Comparison of ENCODE assay signal across 28 mouse cellular contexts in genomic region chr10:92878000-92878399, GRCm38 (mm10).
DNase-seq lines count a peak whose midpoint lies in the region; ATAC-seq and TF ChIP-seq lines count a peak whose summit lies in the region.
"Had no signal": no experiment of that assay in that cellular context is flagged by ENCODE, and none has a peak within 500 bp of the region (broad histone marks: within the 10 kb centered on the region; RNA-seq: fewer than 3 reads in every experiment).

No protein-coding gene starts in this region.

- no peak overlapping the region for H3K4me2 ChIP-seq in hindbrain, postnatal 0 days (ENCODE audit: low read depth, low read length)
- H3K4me2 ChIP-seq: embryonic facial prominence, embryonic 13.5 days; forebrain, embryonic 12.5 days; forebrain, embryonic 15.5 days; heart, embryonic 13.5 days; hindbrain, embryonic 14.5 days had no signal

- whole genome bisulfite sequencing in hindbrain, embryonic 10.5 days = 91% methylated on average over 3 of the region's 3 CpGs
- 88% methylated on average over 3 of the region's 3 CpGs for WGBS in hindbrain, postnatal 0 days

- H3K4me3 ChIP-seq in hindbrain, embryonic 10.5 days = no peak overlapping the region
- no peak overlapping the region for H3K4me3 ChIP-seq in hindbrain, postnatal 0 days (ENCODE audit: low read length)
- H3K4me3 ChIP-seq: embryonic facial prominence, embryonic 10.5 days; embryonic facial prominence, embryonic 13.5 days; erythroblast, embryonic 14.5 days; forebrain, embryonic 12.5 days; forebrain, embryonic 15.5 days; heart, adult 2 months; heart, embryonic 10.5 days; heart, embryonic 13.5 days had no signal

- H3K9ac ChIP-seq in hindbrain, postnatal 0 days (replicated peaks; ENCODE audit: low read length) = no peak overlapping the region
- H3K9ac ChIP-seq: embryonic facial prominence, embryonic 13.5 days; forebrain, embryonic 12.5 days; forebrain, embryonic 15.5 days; heart, embryonic 13.5 days; hindbrain, embryonic 14.5 days had no signal

- no peaks in the 10 kb centered on the region for H3K4me1 ChIP-seq in hindbrain, embryonic 10.5 days (replicated peaks)
- H3K4me1 ChIP-seq in hindbrain, postnatal 0 days (ENCODE audit: insufficient read depth, low read length) = no peaks in the 10 kb centered on the region
- H3K4me1 ChIP-seq: embryonic facial prominence, embryonic 10.5 days; embryonic facial prominence, embryonic 13.5 days; forebrain, embryonic 12.5 days; forebrain, embryonic 15.5 days; heart, embryonic 10.5 days; heart, embryonic 13.5 days had no signal

- H3K27ac ChIP-seq in hindbrain, embryonic 10.5 days = no peak overlapping the region
- no peak overlapping the region for H3K27ac ChIP-seq in hindbrain, postnatal 0 days
- H3K27ac ChIP-seq: embryonic facial prominence, embryonic 10.5 days; embryonic facial prominence, embryonic 13.5 days; forebrain, embryonic 12.5 days; forebrain, embryonic 15.5 days; heart, adult 2 months; heart, embryonic 10.5 days; heart, embryonic 13.5 days; hindbrain, embryonic 14.5 days had no signal

- DNase-seq in 416B (ENCODE audit: low read depth) = peak; percentile 6
- peak; percentile 8 for DNase-seq in ES-CJ7 (ENCODE audit: low read depth, low spot score)
- peak; percentile 5 for DNase-seq in NIH3T3 (ENCODE audit: low read depth)
- no peak for DNase-seq in hindbrain, embryonic 10.5 days (ENCODE audit: low spot score)
- DNase-seq in thymus, postnatal 10 days (ENCODE audit: low spot score in 2 of 2) = no peak
- DNase-seq in hindbrain, postnatal 0 days (ENCODE audit: low spot score) = no peak
- DNase-seq: adrenal gland, adult 2 months; adrenal gland, postnatal 14 days; B cell, adult 2 months; cerebellum, adult 11 months; cerebellum, adult 2 months; cerebellum, adult 9-11 months; cerebellum, postnatal 25 days; embryo, embryonic 11 days; gastrocnemius, postnatal 25 days; heart, adult 2 months; heart, postnatal 14 days; kidney, adult 2 months had no signal

- no peaks in the 10 kb centered on the region for H3K9me3 ChIP-seq in hindbrain, embryonic 10.5 days
- H3K9me3 ChIP-seq in hindbrain, postnatal 0 days (ENCODE audit: low read length) = no peaks in the 10 kb centered on the region
- H3K9me3 ChIP-seq: embryonic facial prominence, embryonic 10.5 days; embryonic facial prominence, embryonic 13.5 days; forebrain, embryonic 12.5 days; forebrain, embryonic 15.5 days; G1E; heart, embryonic 10.5 days; heart, embryonic 13.5 days had no signal

- no peaks in the 10 kb centered on the region for H3K27me3 ChIP-seq in hindbrain, embryonic 10.5 days (ENCODE audit: insufficient read depth, poor library complexity, severe bottlenecking)
- no peaks in the 10 kb centered on the region for H3K27me3 ChIP-seq in hindbrain, postnatal 0 days (ENCODE audit: insufficient read depth, low read length)
- H3K27me3 ChIP-seq: embryonic facial prominence, embryonic 13.5 days; forebrain, embryonic 12.5 days; forebrain, embryonic 15.5 days; heart, embryonic 13.5 days had no signal

- H3K36me3 ChIP-seq in hindbrain, embryonic 10.5 days = no peaks in the 10 kb centered on the region
- no peaks in the 10 kb centered on the region for H3K36me3 ChIP-seq in hindbrain, postnatal 0 days (ENCODE audit: insufficient read depth, low read length)
- H3K36me3 ChIP-seq: embryonic facial prominence, embryonic 10.5 days; embryonic facial prominence, embryonic 13.5 days; forebrain, embryonic 12.5 days; forebrain, embryonic 15.5 days; G1E; heart, embryonic 10.5 days; heart, embryonic 13.5 days had no signal

- no peak for ATAC-seq in hindbrain, postnatal 0 days
- ATAC-seq: forebrain, embryonic 15.5 days; intestine, postnatal 0 days had no signal

- no peak for TF ChIP-seq CTCF in hindbrain, postnatal 0 days (IDR thresholded peaks at IDR 0.05; ENCODE audit: low read depth)

Comparison
In these comparisons a context has a peak if more than half of its experiments do, and no peak if none do; other contexts are left out.
1. DNase-seq: peak in 416B (single experiment), ES-CJ7 (single experiment) and NIH3T3 (single experiment); none in hindbrain, embryonic 10.5 days (single experiment), thymus, postnatal 10 days (0 of 2) and hindbrain, postnatal 0 days (single experiment).